Comparison of ENCODE assay signal across 17 mouse cellular contexts in the genomic region with DNA sequence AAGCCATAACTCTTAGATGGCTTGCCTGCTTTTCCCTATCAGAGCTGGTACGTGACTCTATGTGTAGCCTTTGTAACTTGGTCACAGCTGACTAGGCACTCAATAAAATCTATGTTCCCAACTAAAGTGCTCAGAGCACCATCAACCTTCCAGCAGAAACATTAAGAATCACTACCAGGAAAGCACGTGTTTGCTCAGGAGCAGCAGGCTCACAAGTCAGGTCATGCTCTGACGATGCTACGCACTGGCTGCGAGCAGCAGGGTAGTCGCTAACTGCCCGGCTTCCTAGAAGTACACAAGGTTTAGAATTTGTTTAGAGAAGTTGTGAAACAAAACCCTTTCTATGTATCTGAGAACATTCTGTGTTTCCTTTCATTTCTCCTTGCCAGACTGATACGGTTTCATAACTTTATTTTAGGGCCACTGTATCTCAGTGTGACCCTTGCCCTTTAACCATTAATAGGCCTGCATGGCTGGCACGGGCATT.
DNase-seq lines count a peak whose midpoint lies in the region; ATAC-seq and TF ChIP-seq lines count a peak whose summit lies in the region.
"Had no signal": no experiment of that assay in that cellular context is flagged by ENCODE, and none has a peak within 500 bp of the region (broad histone marks: within the 10 kb centered on the region; RNA-seq: fewer than 3 reads in every experiment).

No protein-coding gene starts in this region.

- no peak for TF ChIP-seq POLR2A in small intestine, adult 2 months (IDR thresholded peaks at IDR 0.05; ENCODE audit: low read depth, low read length)

- H3K9ac ChIP-seq in liver, postnatal 0 days (replicated peaks), result no peak overlapping the region
- no peak overlapping the region for H3K9ac ChIP-seq in liver, embryonic 11.5 days (ENCODE audit: low read depth, low read length)
- no peak overlapping the region for H3K9ac ChIP-seq in intestine, embryonic 16.5 days (ENCODE audit: low read depth, low read length)
- no peak overlapping the region for H3K9ac ChIP-seq in kidney, embryonic 16.5 days (replicated peaks; ENCODE audit: low read length)
- H3K9ac ChIP-seq: forebrain, embryonic 12.5 days; limb, embryonic 13.5 days; midbrain, embryonic 13.5 days; neural tube, embryonic 13.5 days had no signal

- DNase-seq in liver, postnatal 0 days, result no peak
- DNase-seq in liver, embryonic 11.5 days (ENCODE audit: low spot score), result no peak
- DNase-seq in gastrocnemius, postnatal 10 days, result no peak
- no peak for DNase-seq in right cerebral cortex, adult 18-20 months
- DNase-seq: cerebellum, adult 9-10 months; gastrocnemius, postnatal 25 days; right cerebral cortex, postnatal 14 days had no signal

- no peak for TF ChIP-seq CTCF in liver, postnatal 0 days (IDR thresholded peaks at IDR 0.05; ENCODE audit: low read depth)
- no peak for TF ChIP-seq CTCF in small intestine, adult 2 months (IDR thresholded peaks at IDR 0.05; ENCODE audit: extremely low read depth, insufficient read length, insufficient replicate concordance, low read depth, low read length)

- no peaks in the 10 kb centered on the region for H3K9me3 ChIP-seq in liver, postnatal 0 days (ENCODE audit: low read length)
- no peaks in the 10 kb centered on the region for H3K9me3 ChIP-seq in liver, embryonic 11.5 days (ENCODE audit: control insufficient read depth, low read length)
- H3K9me3 ChIP-seq in intestine, embryonic 16.5 days (ENCODE audit: control insufficient read depth, low read length), result no peaks in the 10 kb centered on the region
- H3K9me3 ChIP-seq in kidney, embryonic 16.5 days (ENCODE audit: low read length), result no peaks in the 10 kb centered on the region; the same call in 1 of the 2 replicates
- H3K9me3 ChIP-seq: forebrain, embryonic 12.5 days; heart, embryonic 10.5 days; hindbrain, embryonic 10.5 days; limb, embryonic 13.5 days; midbrain, embryonic 13.5 days; neural tube, embryonic 13.5 days had no signal

- H3K4me3 ChIP-seq in liver, postnatal 0 days (ENCODE audit: low read depth, low read length), result no peak overlapping the region
- no peak overlapping the region for H3K4me3 ChIP-seq in liver, embryonic 11.5 days (ENCODE audit: low read depth, low read length)
- H3K4me3 ChIP-seq in intestine, embryonic 16.5 days (ENCODE audit: low read length), result no peak overlapping the region
- no peak overlapping the region for H3K4me3 ChIP-seq in kidney, embryonic 16.5 days (ENCODE audit: low read length)
- peak overlapping the region; percentile 13; the same call in 1 of the 2 replicates for H3K4me3 ChIP-seq in small intestine, adult 2 months (ENCODE audit: low read depth, low read length)
- H3K4me3 ChIP-seq: forebrain, embryonic 12.5 days; heart, embryonic 10.5 days; hindbrain, embryonic 10.5 days; limb, embryonic 13.5 days; midbrain, embryonic 13.5 days; neural tube, embryonic 13.5 days had no signal

- H3K27me3 ChIP-seq in liver, postnatal 0 days (ENCODE audit: insufficient read depth, low read length), result no peaks in the 10 kb centered on the region
- no peaks in the 10 kb centered on the region for H3K27me3 ChIP-seq in liver, embryonic 11.5 days (replicated peaks; ENCODE audit: control insufficient read depth, insufficient read depth, low read length)
- no peaks in the 10 kb centered on the region for H3K27me3 ChIP-seq in intestine, embryonic 16.5 days (replicated peaks; ENCODE audit: control insufficient read depth, insufficient read depth, low read length)
- H3K27me3 ChIP-seq in kidney, embryonic 16.5 days (ENCODE audit: insufficient read depth, low read length), result no peaks in the 10 kb centered on the region
- no peaks in the 10 kb centered on the region for H3K27me3 ChIP-seq in small intestine, adult 2 months (ENCODE audit: control insufficient read depth, insufficient read depth, low read length)
- H3K27me3 ChIP-seq: forebrain, embryonic 12.5 days; midbrain, embryonic 13.5 days; neural tube, embryonic 13.5 days had no signal

- no peak for TF ChIP-seq EP300 in liver, postnatal 0 days (IDR thresholded peaks at IDR 0.05; ENCODE audit: low read depth)

- H3K36me3 ChIP-seq in liver, postnatal 0 days (replicated peaks; ENCODE audit: insufficient read depth, low read length), result no peaks in the 10 kb centered on the region
- H3K36me3 ChIP-seq in liver, embryonic 11.5 days (ENCODE audit: control insufficient read depth, insufficient read depth, low read length), result no peaks in the 10 kb centered on the region
- no peaks in the 10 kb centered on the region for H3K36me3 ChIP-seq in intestine, embryonic 16.5 days (ENCODE audit: control insufficient read depth, insufficient read depth, low read length)
- H3K36me3 ChIP-seq in kidney, embryonic 16.5 days (ENCODE audit: insufficient read depth, low read length), result no peaks in the 10 kb centered on the region
- no peaks in the 10 kb centered on the region for H3K36me3 ChIP-seq in small intestine, adult 2 months (ENCODE audit: control insufficient read depth, insufficient read depth, low read length)
- H3K36me3 ChIP-seq: forebrain, embryonic 12.5 days; heart, embryonic 10.5 days; hindbrain, embryonic 10.5 days; limb, embryonic 13.5 days; midbrain, embryonic 13.5 days; neural tube, embryonic 13.5 days had no signal

- H3K27ac ChIP-seq in liver, postnatal 0 days (ENCODE audit: low read depth), result 0 out of 2 replicates have a peak overlapping the region, but pooled peaks have one; percentile 11
- H3K27ac ChIP-seq in liver, embryonic 11.5 days (ENCODE audit: low read depth, low read length), result no peak overlapping the region
- H3K27ac ChIP-seq in intestine, embryonic 16.5 days (ENCODE audit: low read length), result peak overlapping the region; percentile 51
- H3K27ac ChIP-seq in kidney, embryonic 16.5 days (ENCODE audit: low read length), result no peak overlapping the region
- peak overlapping the region; percentile 96 for H3K27ac ChIP-seq in small intestine, adult 2 months (ENCODE audit: insufficient read depth, low read depth, low read length)
- H3K27ac ChIP-seq: forebrain, embryonic 12.5 days; hindbrain, embryonic 10.5 days; hindbrain, postnatal 0 days; limb, embryonic 13.5 days; midbrain, embryonic 13.5 days; neural tube, embryonic 13.5 days had no signal

- peaks cover 8% of the 10 kb centered on the region; the same call in 1 of the 2 replicates for H3K4me1 ChIP-seq in liver, postnatal 0 days (ENCODE audit: insufficient read depth)
- no peaks in the 10 kb centered on the region for H3K4me1 ChIP-seq in liver, embryonic 11.5 days (replicated peaks; ENCODE audit: control insufficient read depth, insufficient read depth, low read length)
- peaks cover 3% of the 10 kb centered on the region for H3K4me1 ChIP-seq in intestine, embryonic 16.5 days (ENCODE audit: control insufficient read depth, insufficient read depth, low read length)
- 0 out of 2 replicates have a peak, but pooled peaks cover 4% of the 10 kb centered on the region for H3K4me1 ChIP-seq in kidney, embryonic 16.5 days (ENCODE audit: insufficient read depth, low read length)
- peaks cover 41% of the 10 kb centered on the region for H3K4me1 ChIP-seq in small intestine, adult 2 months (ENCODE audit: control insufficient read depth, insufficient read depth, insufficient read length, low read length)
- H3K4me1 ChIP-seq: forebrain, embryonic 12.5 days; hindbrain, embryonic 10.5 days; midbrain, embryonic 13.5 days; neural tube, embryonic 13.5 days had no signal

- ATAC-seq in liver, postnatal 0 days, result no peak
- ATAC-seq in liver, embryonic 11.5 days (replicated peaks; ENCODE audit: low FRiP score), result no peak
- peak; percentile 74 for ATAC-seq in intestine, embryonic 16.5 days
- ATAC-seq in kidney, embryonic 16.5 days (ENCODE audit: low FRiP score, low TSS enrichment), result peak; percentile 49; the same call in 1 of the 2 replicates
- ATAC-seq: hindbrain, postnatal 0 days; midbrain, embryonic 13.5 days had no signal

- H3K4me2 ChIP-seq in liver, postnatal 0 days (ENCODE audit: low read depth, low read length), result no peak overlapping the region
- no peak overlapping the region for H3K4me2 ChIP-seq in liver, embryonic 11.5 days
- no peak overlapping the region for H3K4me2 ChIP-seq in intestine, embryonic 16.5 days (ENCODE audit: low read depth, low read length)
- no peak overlapping the region for H3K4me2 ChIP-seq in kidney, embryonic 16.5 days (replicated peaks; ENCODE audit: low read depth, low read length)
- H3K4me2 ChIP-seq: forebrain, embryonic 12.5 days; limb, embryonic 13.5 days; midbrain, embryonic 13.5 days; neural tube, embryonic 13.5 days had no signal

- WGBS in liver, postnatal 0 days (ENCODE audit: insufficient replicate concordance), result 62% methylated on average over 9 of the region's 9 CpGs
- WGBS in liver, embryonic 11.5 days, result 80% methylated on average over 9 of the region's 9 CpGs
- WGBS in intestine, embryonic 16.5 days, result 54% methylated on average over 9 of the region's 9 CpGs
- 50% methylated on average over 9 of the region's 9 CpGs for WGBS in kidney, embryonic 16.5 days
- 14% methylated on average over 9 of the region's 9 CpGs for WGBS in small intestine, adult 2 months

Comparison
In these comparisons a context has a peak if more than half of its experiments do, and no peak if none do; other contexts are left out.
1. H3K27ac ChIP-seq: peak in liver, postnatal 0 days (single experiment), intestine, embryonic 16.5 days (single experiment) and small intestine, adult 2 months (single experiment); none in liver, embryonic 11.5 days (single experiment) and kidney, embryonic 16.5 days (single experiment).
2. ATAC-seq: peak in intestine, embryonic 16.5 days (single experiment) and kidney, embryonic 16.5 days (single experiment); none in liver, postnatal 0 days (single experiment) and liver, embryonic 11.5 days (single experiment).